Mouse (Mus musculus): ENCODE data around the gene Serpinf1. TPM values are rescaled to one million over a fixed set of nuclear protein-coding genes. Genes with fewer than 3 reads are reported as not detected.

Gene Serpinf1
- polyA plus RNA-seq, 1 experiment = 5.8 TPM

- Histone ChIP-seq H3K4me3 (ENCODE audit: low read depth, low read length) (no peak overlapping the region), H3K36me3 (ENCODE audit: control insufficient read depth, insufficient read depth, low read length) (peaks cover 49% of the 10 kb centered on the region), H3K27me3 (ENCODE audit: control insufficient read depth, insufficient read depth, low read length) (no peaks in the 10 kb centered on the region), H3K27ac (ENCODE audit: insufficient read depth, low read depth, low read length) (no peak overlapping the region), H3K4me1 (ENCODE audit: control insufficient read depth, insufficient read depth, insufficient read length, low read length) (peaks cover 11% of the 10 kb centered on the region; the same call in 1 of the 2 replicates)
- no peak for TF ChIP-seq CTCF (IDR thresholded peaks at IDR 0.05; ENCODE audit: extremely low read depth, insufficient read length, insufficient replicate concordance, low read depth, low read length)
- no peak for TF ChIP-seq POLR2A (IDR thresholded peaks at IDR 0.05; ENCODE audit: low read depth, low read length)
- 79% methylated on average over 7 of the region's 7 CpGs for WGBS
Measured at GRCm38 (mm10) chr11:75449695-75450094, 27.2 kb upstream of the Serpinf1 start.

- Histone ChIP-seq H3K4me1 (ENCODE audit: control insufficient read depth, insufficient read depth, insufficient read length, low read length) (peaks cover 5% of the 10 kb centered on the region; the same call in 1 of the 2 replicates), H3K27ac (ENCODE audit: insufficient read depth, low read depth, low read length) (no peak overlapping the region), H3K4me3 (ENCODE audit: low read depth, low read length) (no peak overlapping the region), H3K27me3 (ENCODE audit: control insufficient read depth, insufficient read depth, low read length) (no peaks in the 10 kb centered on the region), H3K36me3 (ENCODE audit: control insufficient read depth, insufficient read depth, low read length) (peaks cover 53% of the 10 kb centered on the region)
- TF ChIP-seq POLR2A (IDR thresholded peaks at IDR 0.05; ENCODE audit: low read depth, low read length) = no peak
- no peak for TF ChIP-seq CTCF (IDR thresholded peaks at IDR 0.05; ENCODE audit: extremely low read depth, insufficient read length, insufficient replicate concordance, low read depth, low read length)
- WGBS = 81% methylated on average over 3 of the region's 3 CpGs
Measured at GRCm38 (mm10) chr11:75448575-75448974, 26.1 kb upstream of the Serpinf1 start.

GRCm38 (mm10) chr11:75443711-75444110 lies 21.2 kb upstream of the Serpinf1 start:
- 87% methylated on average over 8 of the region's 8 CpGs for WGBS
- no peak overlapping the region for H3K27ac ChIP-seq (ENCODE audit: insufficient read depth, low read depth, low read length)

GRCm38 (mm10) chr11:75441601-75442000 lies 19.1 kb upstream of the Serpinf1 start:
- TF ChIP-seq CTCF (IDR thresholded peaks at IDR 0.05; ENCODE audit: extremely low read depth, insufficient read length, insufficient replicate concordance, low read depth, low read length) (no peak), POLR2A (IDR thresholded peaks at IDR 0.05; ENCODE audit: low read depth, low read length) (no peak)
- H3K27me3 ChIP-seq (ENCODE audit: control insufficient read depth, insufficient read depth, low read length) = no peaks in the 10 kb centered on the region
- H3K4me3 ChIP-seq (ENCODE audit: low read depth, low read length) = no peak overlapping the region
- H3K36me3 ChIP-seq (ENCODE audit: control insufficient read depth, insufficient read depth, low read length) = peaks cover 30% of the 10 kb centered on the region
- 92% methylated on average over 16 of the region's 16 CpGs for WGBS
- 0 out of 2 replicates have a peak, but pooled peaks cover 2% of the 10 kb centered on the region for H3K4me1 ChIP-seq (ENCODE audit: control insufficient read depth, insufficient read depth, insufficient read length, low read length)
- no peak overlapping the region for H3K27ac ChIP-seq (ENCODE audit: insufficient read depth, low read depth, low read length)

More at GRCm38 (mm10) chr11:75443711-75444110, 21.2 kb upstream of the Serpinf1 start:
- 0 out of 2 replicates have a peak, but pooled peaks cover 2% of the 10 kb centered on the region for H3K4me1 ChIP-seq (ENCODE audit: control insufficient read depth, insufficient read depth, insufficient read length, low read length)
- H3K4me3 ChIP-seq (ENCODE audit: low read depth, low read length) = no peak overlapping the region
- no peaks in the 10 kb centered on the region for H3K27me3 ChIP-seq (ENCODE audit: control insufficient read depth, insufficient read depth, low read length)
- TF ChIP-seq CTCF (IDR thresholded peaks at IDR 0.05; ENCODE audit: extremely low read depth, insufficient read length, insufficient replicate concordance, low read depth, low read length) (no peak), POLR2A (IDR thresholded peaks at IDR 0.05; ENCODE audit: low read depth, low read length) (no peak)
- H3K36me3 ChIP-seq (ENCODE audit: control insufficient read depth, insufficient read depth, low read length) = peaks cover 50% of the 10 kb centered on the region

- WGBS = 83% methylated on average over 7 of the region's 7 CpGs
Measured at GRCm38 (mm10) chr11:75441034-75441433, 18.5 kb upstream of the Serpinf1 start.

GRCm38 (mm10) chr11:75439951-75440350 lies 17.4 kb upstream of the Serpinf1 start:
- Histone ChIP-seq H3K36me3 (ENCODE audit: control insufficient read depth, insufficient read depth, low read length) (peaks cover 20% of the 10 kb centered on the region), H3K27ac (ENCODE audit: insufficient read depth, low read depth, low read length) (no peak overlapping the region), H3K4me3 (ENCODE audit: low read depth, low read length) (no peak overlapping the region), H3K27me3 (ENCODE audit: control insufficient read depth, insufficient read depth, low read length) (no peaks in the 10 kb centered on the region), H3K4me1 (ENCODE audit: control insufficient read depth, insufficient read depth, insufficient read length, low read length) (0 out of 2 replicates have a peak, but pooled peaks cover 2% of the 10 kb centered on the region)
- 93% methylated on average over 3 of the region's 3 CpGs for WGBS
- TF ChIP-seq CTCF (IDR thresholded peaks at IDR 0.05; ENCODE audit: extremely low read depth, insufficient read length, insufficient replicate concordance, low read depth, low read length) = no peak
- no peak for TF ChIP-seq POLR2A (IDR thresholded peaks at IDR 0.05; ENCODE audit: low read depth, low read length)

More at GRCm38 (mm10) chr11:75441034-75441433, 18.5 kb upstream of the Serpinf1 start:
- H3K27me3 ChIP-seq (ENCODE audit: control insufficient read depth, insufficient read depth, low read length) = no peaks in the 10 kb centered on the region
- H3K4me3 ChIP-seq (ENCODE audit: low read depth, low read length) = no peak overlapping the region
- H3K27ac ChIP-seq (ENCODE audit: insufficient read depth, low read depth, low read length) = no peak overlapping the region
- 0 out of 2 replicates have a peak, but pooled peaks cover 2% of the 10 kb centered on the region for H3K4me1 ChIP-seq (ENCODE audit: control insufficient read depth, insufficient read depth, insufficient read length, low read length)
- TF ChIP-seq CTCF (IDR thresholded peaks at IDR 0.05; ENCODE audit: extremely low read depth, insufficient read length, insufficient replicate concordance, low read depth, low read length) (no peak), POLR2A (IDR thresholded peaks at IDR 0.05; ENCODE audit: low read depth, low read length) (no peak)
- peaks cover 30% of the 10 kb centered on the region for H3K36me3 ChIP-seq (ENCODE audit: control insufficient read depth, insufficient read depth, low read length)

GRCm38 (mm10) chr11:75439363-75439762 lies 16.9 kb upstream of the Serpinf1 start, which contains the start of gene Serpinf2:
Serpinf2 (minus strand) TSS chr11:75439591.
- Histone ChIP-seq H3K27me3 (ENCODE audit: control insufficient read depth, insufficient read depth, low read length) (no peaks in the 10 kb centered on the region), H3K27ac (ENCODE audit: insufficient read depth, low read depth, low read length) (no peak within 1 kb of the TSS), H3K36me3 (ENCODE audit: control insufficient read depth, insufficient read depth, low read length) (peaks cover 17% of the 10 kb centered on the region), H3K4me1 (ENCODE audit: control insufficient read depth, insufficient read depth, insufficient read length, low read length) (0 out of 2 replicates have a peak, but pooled peaks cover 2% of the 10 kb centered on the region), H3K4me3 (ENCODE audit: low read depth, low read length) (no peak within 1 kb of the TSS)
- WGBS = 21% methylated on average over 6 of the region's 6 CpGs
- TF ChIP-seq CTCF (IDR thresholded peaks at IDR 0.05; ENCODE audit: extremely low read depth, insufficient read length, insufficient replicate concordance, low read depth, low read length) (no peak), POLR2A (IDR thresholded peaks at IDR 0.05; ENCODE audit: low read depth, low read length) (no peak)

All from small intestine, adult 2 months (tissue).